Mouse (Mus musculus): ENCODE measurements at regions not wholly inside any gene's neighbourhood (a gene's known extent, or its start where the extent isn't known, plus 50 kb on each side); places are given as distances from the start of the nearest gene placed in this dataset.
A peak's percentile ranks its signal among the peaks of the same experiment; 100 is the strongest.

- Histone ChIP-seq H3K27me3 (replicated peaks) (no peaks in the 10 kb centered on the region), H3K9ac (ENCODE audit: insufficient read depth, low read depth) (no peak overlapping the region), H3K4me3 (replicated peaks in 1 of 3; ENCODE audit: low read depth in 2 of 3, low read length in 2 of 3, poor library complexity in 1 of 3) (no peak overlapping the region), H3K4me2 (ENCODE audit: insufficient read depth, low read depth, poor library complexity, severe bottlenecking) (no peak overlapping the region), H3K79me2 (replicated peaks; ENCODE audit: control insufficient read depth, extremely low read depth, insufficient read depth, poor library complexity, severe bottlenecking) (no peaks in the 10 kb centered on the region), H3K36me3 (replicated peaks in 1 of 2; ENCODE audit: control insufficient read depth in 1 of 2, insufficient read depth in 1 of 2, low read length in 1 of 2) (no peaks in the 10 kb centered on the region), H3K9me3 (replicated peaks; ENCODE audit: low read length) (peaks cover 6% of the 10 kb centered on the region), H3K4me1 (ENCODE audit: control insufficient read depth in 1 of 2, insufficient read depth in 2 of 2) (no peaks in the 10 kb centered on the region; a peak in 1 of 4 replicates), H3K27ac (ENCODE audit: insufficient read depth, low read depth) (no peak overlapping the region)
- dilution Hi-C loops (cut with MboI; ENCODE audit: extremely low pct_ligation_motif_present, extremely low pct_unique_long_range_greater_than_20kb, low sequenced_read_pairs), result no loop called here
- DNase-seq (ENCODE audit: extremely low read depth), result peak; percentile 70
- in situ Hi-C loops (cut with MboI; ENCODE audit: low pct_ligation_motif_present, low pct_unique_long_range_greater_than_20kb, low sequenced_read_pairs), result no loop called here
- 0 out of 2 replicates have a peak, but pooled peaks have one; percentile 32 for TF ChIP-seq IRF4 (IDR thresholded peaks at IDR 0.05; ENCODE audit: low read depth, low read length)
- TF ChIP-seq MAFK (IDR thresholded peaks at IDR 0.05; ENCODE audit: insufficient replicate concordance, low read length), result no peak
- no peak for TF ChIP-seq CTCF (conservative IDR thresholded peaks at IDR 0.05 in 1 of 2, IDR thresholded peaks at IDR 0.05 in 1 of 2; ENCODE audit: low read depth in 2 of 2, low read length in 2 of 2)
- TF ChIP-seq EP300 (IDR thresholded peaks at IDR 0.05; ENCODE audit: low read length), result peak; percentile 66
- TF ChIP-seq GABPA (IDR thresholded peaks at IDR 0.05; ENCODE audit: insufficient replicate concordance, low read depth, low read length), result no peak
- TF ChIP-seq JUN (IDR thresholded peaks at IDR 0.05; ENCODE audit: insufficient read depth, low read depth, low read length), result no peak
These were observed 667.4 kb upstream of the Igfbp7 start for GRCm38 (mm10) chr5:78075203-78075602.

- Histone ChIP-seq H3K4me1 (ENCODE audit: control insufficient read depth in 1 of 2, insufficient read depth in 2 of 2) (no peaks in the 10 kb centered on the region), H3K27ac (ENCODE audit: insufficient read depth, low read depth) (no peak overlapping the region), H3K4me2 (ENCODE audit: insufficient read depth, low read depth, poor library complexity, severe bottlenecking) (no peak overlapping the region), H3K79me2 (replicated peaks; ENCODE audit: control insufficient read depth, extremely low read depth, insufficient read depth, poor library complexity, severe bottlenecking) (no peaks in the 10 kb centered on the region), H3K27me3 (replicated peaks) (no peaks in the 10 kb centered on the region), H3K4me3 (replicated peaks in 1 of 3; ENCODE audit: low read depth in 2 of 3, low read length in 2 of 3, poor library complexity in 1 of 3) (no peak overlapping the region), H3K36me3 (replicated peaks in 1 of 2; ENCODE audit: control insufficient read depth in 1 of 2, insufficient read depth in 1 of 2, low read length in 1 of 2) (no peaks in the 10 kb centered on the region), H3K9ac (ENCODE audit: insufficient read depth, low read depth) (no peak overlapping the region), H3K9me3 (replicated peaks; ENCODE audit: low read length) (no peaks in the 10 kb centered on the region)
- dilution Hi-C loops (cut with MboI; ENCODE audit: extremely low pct_ligation_motif_present, extremely low pct_unique_long_range_greater_than_20kb, low sequenced_read_pairs), result no loop called here
- no peak for TF ChIP-seq JUND (conservative IDR thresholded peaks at IDR 0.05; ENCODE audit: low read depth, low read length)
- in situ Hi-C loops (cut with MboI; ENCODE audit: low pct_ligation_motif_present, low pct_unique_long_range_greater_than_20kb, low sequenced_read_pairs), result no loop called here
- no peak for DNase-seq (ENCODE audit: extremely low read depth)
These were observed 624.9 kb upstream of the Igfbp7 start for GRCm38 (mm10) chr5:78032554-78033250.

- Histone ChIP-seq H3K4me1 (ENCODE audit: control insufficient read depth in 1 of 2, insufficient read depth in 2 of 2) (no peaks in the 10 kb centered on the region), H3K27me3 (replicated peaks) (no peaks in the 10 kb centered on the region), H3K36me3 (replicated peaks in 1 of 2; ENCODE audit: control insufficient read depth in 1 of 2, insufficient read depth in 1 of 2, low read length in 1 of 2) (no peaks in the 10 kb centered on the region), H3K27ac (ENCODE audit: insufficient read depth, low read depth) (no peak overlapping the region), H3K4me3 (replicated peaks in 1 of 3; ENCODE audit: low read depth in 2 of 3, low read length in 2 of 3, poor library complexity in 1 of 3) (no peak overlapping the region), H3K4me2 (ENCODE audit: insufficient read depth, low read depth, poor library complexity, severe bottlenecking) (no peak overlapping the region), H3K9ac (ENCODE audit: insufficient read depth, low read depth) (no peak overlapping the region), H3K9me3 (replicated peaks; ENCODE audit: low read length) (peaks cover 1% of the 10 kb centered on the region), H3K79me2 (replicated peaks; ENCODE audit: control insufficient read depth, extremely low read depth, insufficient read depth, poor library complexity, severe bottlenecking) (no peaks in the 10 kb centered on the region)
- no peak for DNase-seq (ENCODE audit: extremely low read depth)
- in situ Hi-C loops (cut with MboI; ENCODE audit: low pct_ligation_motif_present, low pct_unique_long_range_greater_than_20kb, low sequenced_read_pairs), result no loop called here
- TF ChIP-seq GABPA (IDR thresholded peaks at IDR 0.05; ENCODE audit: insufficient replicate concordance, low read depth, low read length) (no peak), MAFK (IDR thresholded peaks at IDR 0.05; ENCODE audit: insufficient replicate concordance, low read length) (no peak), HCFC1 (IDR thresholded peaks at IDR 0.05; ENCODE audit: low read depth, low read length) (no peak), UBTF (IDR thresholded peaks at IDR 0.05; ENCODE audit: low read depth, low read length) (no peak), ETS1 (conservative IDR thresholded peaks at IDR 0.05; ENCODE audit: low read depth, low read length) (no peak), BHLHE40 (IDR thresholded peaks at IDR 0.05; ENCODE audit: low read depth, low read length) (no peak), ZNF384 (IDR thresholded peaks at IDR 0.05; ENCODE audit: low read depth, low read length) (no peak), JUND (conservative IDR thresholded peaks at IDR 0.05; ENCODE audit: low read depth, low read length) (no peak), SMC3 (IDR thresholded peaks at IDR 0.05; ENCODE audit: low read depth, low read length) (no peak), POLR2A (IDR thresholded peaks at IDR 0.05; ENCODE audit: low read depth, low read length) (no peak)
- dilution Hi-C loops (cut with MboI; ENCODE audit: extremely low pct_ligation_motif_present, extremely low pct_unique_long_range_greater_than_20kb, low sequenced_read_pairs), result no loop called here
These were observed 609.7 kb upstream of the Igfbp7 start for GRCm38 (mm10) chr5:78017523-78017922.
